Mouse (Mus musculus) mouse embryonic stem cell (cell line): ENCODE results near the gene Zdhhc17.

Experiments
- in situ Hi-C, 2 experiments: fragments of 300-500 bp; cut with MboI; formaldehyde crosslinking; loops; 1 replicate in 1 of 2; 3 replicates in 1 of 2; pipeline ENCODE4 v1.14.3; 2019 to 2020; ENCODE audit warnings: low sequenced_read_pairs in 2 of 2, low pct_unique_long_range_greater_than_20kb in 1 of 2, mixed read lengths in 1 of 2; ENCODE audit not compliant: unreplicated experiment in 1 of 2

Zdhhc17 gene

DNA sequence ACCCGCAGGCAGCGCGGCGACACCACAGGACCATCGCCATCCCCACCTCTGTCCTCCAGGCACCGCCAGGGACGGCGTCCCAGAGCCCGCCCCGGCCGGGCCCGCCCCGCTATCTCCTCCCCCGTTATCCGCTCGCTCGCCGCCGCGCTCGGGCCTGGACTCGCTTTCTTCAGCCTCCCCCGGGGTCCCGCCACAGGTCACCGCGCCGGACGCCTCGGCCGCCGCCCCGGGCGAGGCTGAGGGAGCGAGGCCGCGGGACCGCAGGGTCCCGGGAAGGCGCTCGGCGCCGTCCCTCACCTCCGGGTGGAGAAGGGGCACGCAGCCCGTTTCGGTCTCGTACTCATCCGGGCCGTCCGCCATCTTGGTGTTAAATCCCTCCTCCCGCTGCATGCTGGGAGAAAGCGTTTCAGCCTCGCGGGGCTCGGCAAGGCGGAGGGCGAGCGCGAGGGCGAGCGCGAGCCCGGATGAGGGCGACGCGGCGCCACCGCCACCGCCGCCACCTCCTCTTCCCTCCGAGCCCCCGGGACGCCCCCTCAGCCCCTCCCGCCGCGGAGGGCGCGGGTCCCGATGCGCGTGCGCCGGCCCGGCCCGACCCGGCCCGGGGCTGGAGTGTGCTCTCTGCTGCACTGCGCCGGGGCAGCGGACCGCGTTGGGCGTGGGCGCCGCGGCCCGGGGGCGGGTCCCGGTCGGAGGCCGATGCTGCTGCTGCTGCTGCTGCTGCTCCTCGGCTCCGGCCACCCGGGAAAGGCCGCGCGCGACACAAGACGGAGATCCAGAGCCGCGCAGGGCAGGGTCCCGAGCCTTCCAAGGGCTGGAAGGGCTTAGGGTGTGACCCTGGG is at the start of gene Zdhhc17:
Gene Zdhhc17 (minus strand): TSS at position 500 of the 839 bp plus-strand sequence.
- in situ Hi-C loops = no loop called here

DNA sequence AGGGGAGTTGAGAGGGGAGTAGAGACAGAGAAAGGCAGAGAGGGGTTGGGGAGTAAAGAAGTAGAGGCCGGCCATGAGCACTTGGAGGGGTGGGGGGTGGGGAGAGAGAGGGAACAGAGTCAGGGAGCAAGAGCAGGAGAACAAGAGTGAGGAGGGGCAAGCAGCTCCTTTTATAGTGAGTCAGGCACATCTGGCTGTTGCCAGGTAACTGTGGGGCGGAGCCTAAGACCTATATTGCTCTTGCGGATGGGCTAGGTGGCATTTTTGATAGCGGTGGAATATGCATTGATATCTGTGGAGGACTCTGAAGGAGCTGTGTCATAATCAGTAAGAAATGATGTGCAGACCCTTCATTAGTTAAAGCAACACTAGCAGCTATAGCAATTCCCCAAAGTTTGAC is 45.8 kb upstream of the Zdhhc17 start:
- in situ Hi-C loops = no loop called here

DNA sequence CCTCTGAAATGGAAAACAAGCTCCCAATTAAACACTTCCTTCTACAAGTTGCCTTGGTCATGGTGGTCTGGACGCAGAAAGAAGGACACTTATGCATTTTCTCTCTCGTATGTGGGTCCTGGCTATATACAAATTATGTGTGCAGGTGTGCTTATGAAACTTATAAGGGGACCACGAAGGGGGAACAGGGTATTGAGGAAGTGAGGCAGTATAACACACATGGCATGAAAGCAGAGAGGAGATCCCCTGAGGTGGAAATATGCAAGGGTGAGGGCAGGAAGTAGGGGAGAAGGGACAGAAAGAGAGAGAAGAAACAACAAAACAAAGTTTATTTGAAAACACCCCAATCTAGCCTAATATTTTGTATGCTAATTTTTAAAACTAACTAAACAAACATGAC is 41.7 kb upstream of the Zdhhc17 start:
- in situ Hi-C loops = no loop called here

DNA sequence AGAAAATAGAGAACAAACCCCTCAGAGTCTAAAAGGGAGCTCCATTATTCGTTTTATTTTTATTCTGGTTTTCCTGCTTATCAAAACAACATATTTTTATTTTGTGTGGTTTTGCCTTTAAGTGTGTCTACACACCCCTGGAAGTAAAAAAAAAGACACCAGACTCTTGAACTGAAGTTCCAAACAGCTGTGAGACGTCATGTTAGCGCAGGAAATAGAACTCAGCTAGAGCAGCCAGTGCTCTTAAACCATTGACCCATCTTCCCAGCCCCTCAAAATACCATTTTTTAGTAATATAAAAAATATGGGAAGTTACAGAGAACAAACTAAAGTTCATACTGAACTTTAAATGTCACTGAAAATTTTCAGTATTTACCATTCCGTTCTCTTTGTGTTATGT is 40.6 kb upstream of the Zdhhc17 start:
- in situ Hi-C loops = no loop called here

DNA sequence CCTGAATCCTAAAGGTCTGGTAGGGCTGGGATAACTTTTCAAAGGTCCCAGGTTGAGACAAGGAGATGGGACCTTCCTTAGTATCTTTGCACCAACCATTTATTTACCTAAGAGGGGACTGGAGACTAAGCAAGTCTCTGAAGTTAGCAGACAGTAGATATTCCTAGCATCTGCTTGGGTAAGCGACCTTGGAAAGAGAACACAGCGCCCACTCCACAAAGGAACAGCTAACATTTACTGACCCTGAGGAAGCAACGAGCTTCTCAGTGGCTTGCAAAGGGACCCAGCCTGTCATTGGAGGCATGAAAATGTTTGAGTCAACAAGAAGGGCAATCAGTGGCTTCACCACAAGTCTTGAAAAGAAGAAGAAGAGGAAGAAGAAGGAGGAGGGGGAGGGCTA is 40.1 kb upstream of the Zdhhc17 start:
- in situ Hi-C loops = no loop called here

DNA sequence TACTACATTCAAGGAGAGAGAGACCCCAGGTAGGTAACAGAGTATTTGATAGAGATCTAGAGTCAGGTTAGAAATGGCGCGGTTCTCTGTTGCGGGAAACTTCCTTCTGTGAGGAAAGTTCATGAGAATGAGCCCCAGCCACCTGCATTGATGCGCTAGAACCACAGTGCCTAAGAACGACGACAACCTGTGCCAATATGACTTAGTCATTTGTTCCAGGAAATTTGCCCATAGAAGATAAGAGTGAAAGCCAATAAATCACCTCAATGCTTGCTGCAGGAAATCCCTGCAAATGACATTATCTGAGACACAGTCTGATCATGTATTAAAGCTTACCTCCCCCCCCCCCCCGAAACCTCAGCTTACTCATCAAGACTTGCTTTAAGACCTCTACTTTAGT is 38.0 kb upstream of the Zdhhc17 start:
- in situ Hi-C loops = no loop called here

DNA sequence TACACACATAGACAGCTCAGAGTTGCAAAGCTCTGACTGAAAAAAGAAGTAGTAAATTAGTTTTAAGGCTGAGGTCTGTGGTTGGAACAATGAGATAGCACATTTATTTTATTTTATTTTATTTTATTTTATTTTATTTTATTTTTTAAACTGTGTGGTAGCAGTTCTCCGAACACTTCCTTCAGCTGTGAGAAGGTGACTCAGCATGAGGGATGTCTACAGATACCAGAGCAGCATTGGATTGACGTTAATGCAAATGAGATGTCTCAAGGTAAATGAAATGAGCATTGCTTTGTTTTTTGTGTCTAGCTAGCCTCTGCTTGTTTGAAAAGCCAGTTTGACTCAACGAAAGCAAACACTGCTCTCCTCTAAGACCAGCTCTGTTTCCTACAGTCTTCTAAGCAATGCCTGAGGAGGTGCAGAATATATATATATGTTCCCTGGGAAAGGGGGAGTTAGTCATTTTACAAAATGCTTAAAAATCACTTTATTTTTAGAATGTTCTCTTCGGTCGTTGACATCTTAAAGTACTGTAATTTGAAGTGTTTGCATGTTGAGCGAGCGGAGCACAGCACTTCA is 30.2 kb upstream of the Zdhhc17 start:
- in situ Hi-C loops = no loop called here

DNA sequence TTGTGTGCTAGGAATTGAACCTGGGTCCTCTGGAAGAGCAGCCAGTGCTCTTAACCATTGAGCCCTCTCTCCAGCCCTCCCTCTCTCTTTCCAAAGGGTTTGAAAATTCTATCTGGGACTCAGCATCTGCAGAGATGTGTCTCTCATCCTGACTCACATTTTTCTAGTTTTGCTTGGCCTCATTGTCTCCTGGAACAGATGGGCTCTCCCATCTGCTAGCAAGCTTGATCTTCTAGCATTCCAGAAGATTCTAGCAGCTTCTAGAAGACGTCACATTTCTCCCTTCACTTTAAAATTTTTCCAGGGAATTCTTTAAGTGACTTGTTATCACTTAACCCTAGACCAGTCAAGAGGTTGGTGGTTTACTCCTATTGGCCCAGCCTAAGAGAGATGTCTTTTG is 26.9 kb upstream of the Zdhhc17 start:
- in situ Hi-C loops = no loop called here

DNA sequence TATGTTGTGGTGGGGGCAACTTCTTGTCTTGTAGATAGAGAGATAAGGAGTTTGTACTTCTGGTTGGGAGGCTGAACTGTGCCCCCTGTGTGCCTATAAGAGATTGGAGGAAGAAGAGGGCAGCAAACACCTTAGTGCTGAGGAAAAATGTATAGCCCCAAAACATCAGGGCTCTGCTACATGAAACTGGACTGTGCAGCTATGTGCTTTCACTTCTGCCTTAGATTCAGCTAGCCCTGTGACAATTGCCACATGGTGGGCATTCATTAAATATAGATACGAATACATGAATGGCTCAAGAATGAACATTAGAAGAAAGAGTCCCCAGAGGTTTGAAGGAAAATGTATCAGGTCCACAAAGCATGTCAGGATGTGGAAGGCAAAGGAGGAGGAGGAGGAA is 25.2 kb upstream of the Zdhhc17 start:
- in situ Hi-C loops = no loop called here

DNA sequence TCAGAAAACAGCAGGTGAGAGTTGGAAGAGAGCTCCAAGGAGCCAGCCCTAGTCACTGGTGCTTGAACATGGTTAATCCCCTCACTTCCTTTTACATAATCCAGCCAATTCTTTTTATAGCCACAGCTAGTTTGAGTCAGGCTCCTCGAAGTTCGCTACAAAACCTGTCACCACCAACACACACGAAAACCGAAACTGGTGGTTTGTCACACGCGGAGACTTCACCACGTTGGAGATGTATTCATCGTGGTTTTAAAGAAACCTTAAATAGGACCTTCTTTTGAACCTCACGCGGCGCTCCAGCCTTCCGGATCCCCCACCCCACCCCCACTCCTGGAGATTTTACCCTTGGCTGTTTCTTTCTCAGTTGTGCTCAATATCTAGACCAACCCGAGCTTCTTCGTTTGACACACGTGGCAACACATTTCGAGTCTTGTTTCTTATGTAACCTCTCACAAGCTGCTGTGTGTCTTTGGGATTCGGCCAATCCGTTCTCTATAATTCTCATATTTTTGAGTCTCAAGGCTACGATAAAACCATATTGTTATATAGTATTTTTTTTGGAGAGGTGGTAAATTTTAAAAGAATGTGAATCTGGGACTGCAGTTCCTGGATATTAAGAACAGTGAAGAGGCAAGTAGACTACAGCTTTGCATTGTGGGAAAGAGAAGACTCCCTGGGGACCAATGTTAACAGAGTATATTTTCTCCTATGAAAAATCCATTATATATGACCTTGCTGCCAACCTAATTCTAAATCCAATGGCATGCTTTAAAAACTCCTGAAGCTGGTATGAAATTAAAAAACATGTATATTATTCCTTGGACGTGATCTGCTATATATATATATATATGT is 21.8 kb upstream of the Zdhhc17 start:
- in situ Hi-C loops = no loop called here

DNA sequence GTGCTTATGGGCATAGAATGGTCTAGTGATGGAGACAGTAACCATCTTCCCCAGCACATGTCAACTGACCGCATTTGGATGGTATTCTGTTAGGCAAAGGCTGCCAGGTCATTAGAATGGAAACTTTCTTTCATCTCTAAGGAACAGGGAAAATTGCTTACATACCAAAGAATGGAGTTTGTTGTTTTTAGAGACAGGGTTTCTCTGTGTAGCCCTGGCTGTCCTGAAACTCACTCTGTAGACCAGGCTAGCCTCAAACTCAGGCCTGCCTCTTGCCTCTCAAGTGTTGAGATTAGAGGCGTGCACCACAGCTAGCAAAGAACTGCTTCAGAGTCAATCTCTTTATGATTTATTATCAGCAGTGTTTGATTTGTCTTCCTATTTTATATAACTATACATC is 20.9 kb upstream of the Zdhhc17 start:
- in situ Hi-C loops = no loop called here

DNA sequence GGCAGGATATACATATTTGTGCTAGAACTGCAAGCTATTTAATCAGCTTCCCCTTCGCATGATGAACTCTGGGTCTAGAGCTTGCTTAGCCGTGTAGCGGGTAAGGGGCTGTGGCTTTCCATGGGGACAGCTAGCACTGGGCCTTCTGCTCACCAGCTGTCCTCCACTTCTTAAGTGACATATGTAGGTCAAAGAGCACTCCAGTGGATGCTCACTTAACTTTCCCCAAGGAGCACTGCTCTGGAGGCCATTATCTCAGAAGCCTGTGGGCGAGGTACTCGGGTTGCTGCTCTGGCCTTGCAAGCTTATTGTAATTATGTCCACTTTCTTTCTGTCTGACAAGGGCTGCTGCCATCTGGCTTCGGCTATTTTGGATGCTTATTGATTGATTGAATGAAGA is 16.2 kb upstream of the Zdhhc17 start:
- in situ Hi-C loops = no loop called here

DNA sequence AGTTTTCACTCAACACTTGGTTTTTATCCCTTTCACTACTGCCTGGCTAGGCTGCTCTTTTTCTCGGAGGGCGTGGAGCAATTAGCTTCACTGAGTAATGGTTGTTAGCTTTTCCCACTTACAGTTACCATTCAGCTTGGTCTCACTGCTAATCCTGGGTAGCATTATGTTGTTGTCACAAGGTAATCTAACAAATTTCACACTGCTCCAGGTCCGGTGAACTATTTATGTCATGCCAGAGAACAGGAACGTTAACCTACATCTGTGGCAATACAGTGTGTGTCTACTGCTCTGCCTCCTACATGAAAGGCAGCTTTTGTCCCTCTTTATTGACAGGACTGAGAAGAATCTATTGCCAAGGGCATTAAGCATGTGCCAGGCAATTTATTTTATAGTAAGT is 14.8 kb upstream of the Zdhhc17 start:
- in situ Hi-C loops = no loop called here

DNA sequence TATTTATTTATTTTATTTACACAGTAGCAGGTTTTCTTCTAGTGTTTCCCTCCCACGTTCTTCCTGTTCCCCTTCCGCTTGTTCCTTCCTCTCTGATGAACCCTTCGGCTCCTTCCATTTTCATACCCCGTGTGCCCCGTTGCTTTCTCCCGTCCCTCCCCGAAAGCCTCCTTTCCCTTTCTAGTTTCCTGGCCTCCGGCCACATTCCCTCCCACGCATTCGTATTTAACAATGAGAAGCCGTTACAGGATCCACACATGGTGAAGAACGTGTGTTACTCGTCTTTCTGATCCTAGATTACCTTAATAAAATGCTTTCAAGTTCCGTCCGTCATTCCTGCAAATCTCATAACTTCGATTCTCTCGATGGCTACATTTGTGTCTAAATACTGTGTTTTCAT is 4.5 kb upstream of the Zdhhc17 start:
- in situ Hi-C loops = no loop called here

DNA sequence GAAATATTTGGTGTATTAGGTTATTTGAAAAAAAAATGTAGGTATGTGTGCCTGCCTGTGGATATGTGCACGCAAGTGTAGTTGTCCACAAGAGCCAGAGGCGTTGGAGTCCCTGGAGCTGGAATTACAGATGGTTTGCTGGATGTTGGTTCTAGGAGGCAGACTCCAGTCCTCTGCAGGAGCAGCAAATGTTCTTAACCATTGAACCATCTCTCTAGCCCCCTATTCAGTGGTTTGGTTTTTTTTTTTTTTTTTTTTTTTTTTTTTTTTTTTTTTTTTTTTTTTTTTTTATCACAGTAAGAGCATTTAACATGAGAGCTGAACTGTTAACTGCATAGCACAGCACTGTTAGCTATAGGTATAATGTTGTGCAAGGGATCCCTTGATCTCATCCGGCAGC is 3.3 kb upstream of the Zdhhc17 start:
- in situ Hi-C loops = no loop called here

DNA sequence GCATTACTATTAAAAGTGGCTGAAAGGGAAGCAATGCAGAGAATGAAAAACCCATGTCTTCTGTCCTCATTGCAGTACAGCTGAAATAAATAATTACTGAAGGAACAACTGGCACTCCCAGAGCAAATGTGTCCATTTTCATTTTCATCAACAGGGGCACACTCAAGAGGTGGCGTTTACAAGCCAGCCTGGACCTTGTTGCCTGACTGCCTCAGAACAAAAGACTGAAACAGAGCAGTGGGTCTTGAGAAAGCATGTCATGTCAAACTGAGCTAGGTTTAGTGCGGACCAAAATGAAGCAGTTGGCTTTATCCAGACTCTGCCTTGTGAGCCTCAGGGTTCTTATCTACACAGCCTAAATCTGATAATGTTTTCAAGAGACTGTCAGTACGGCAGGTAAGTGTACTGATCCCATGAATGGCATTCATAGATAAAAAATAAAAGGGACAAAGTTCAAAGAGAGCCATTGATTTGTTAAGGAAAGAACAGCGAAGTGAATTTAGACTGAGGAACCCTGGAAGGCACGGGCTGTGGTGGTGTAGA is 2.6 kb upstream of the Zdhhc17 start:
- in situ Hi-C loops = no loop called here

DNA sequence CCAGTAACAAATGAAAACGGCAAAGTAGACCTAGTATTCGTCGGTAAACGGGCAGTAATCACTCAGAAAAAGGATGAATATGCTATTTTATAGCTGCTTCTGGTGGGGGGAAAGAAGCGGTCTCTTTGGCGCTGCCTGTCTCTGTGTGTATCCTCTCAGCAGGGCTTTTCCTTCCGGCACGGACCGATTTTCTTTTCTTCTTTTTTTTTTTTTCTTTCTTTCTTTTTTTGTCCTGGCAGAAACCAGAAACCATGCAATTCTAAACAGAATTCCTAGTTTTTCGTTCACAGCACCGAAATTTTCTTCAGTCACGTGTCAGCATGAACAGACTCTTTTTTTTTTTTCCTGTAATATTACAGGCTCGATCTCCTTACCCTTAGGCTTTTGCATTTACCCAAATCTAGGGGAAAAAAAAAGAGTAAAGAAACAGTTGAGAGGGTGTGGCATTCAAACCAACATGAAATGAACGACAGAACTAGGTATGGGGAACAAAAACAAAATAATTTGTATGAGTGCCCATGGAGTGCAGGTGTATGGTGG is 1.4 kb upstream of the Zdhhc17 start:
- in situ Hi-C loops = no loop called here

DNA sequence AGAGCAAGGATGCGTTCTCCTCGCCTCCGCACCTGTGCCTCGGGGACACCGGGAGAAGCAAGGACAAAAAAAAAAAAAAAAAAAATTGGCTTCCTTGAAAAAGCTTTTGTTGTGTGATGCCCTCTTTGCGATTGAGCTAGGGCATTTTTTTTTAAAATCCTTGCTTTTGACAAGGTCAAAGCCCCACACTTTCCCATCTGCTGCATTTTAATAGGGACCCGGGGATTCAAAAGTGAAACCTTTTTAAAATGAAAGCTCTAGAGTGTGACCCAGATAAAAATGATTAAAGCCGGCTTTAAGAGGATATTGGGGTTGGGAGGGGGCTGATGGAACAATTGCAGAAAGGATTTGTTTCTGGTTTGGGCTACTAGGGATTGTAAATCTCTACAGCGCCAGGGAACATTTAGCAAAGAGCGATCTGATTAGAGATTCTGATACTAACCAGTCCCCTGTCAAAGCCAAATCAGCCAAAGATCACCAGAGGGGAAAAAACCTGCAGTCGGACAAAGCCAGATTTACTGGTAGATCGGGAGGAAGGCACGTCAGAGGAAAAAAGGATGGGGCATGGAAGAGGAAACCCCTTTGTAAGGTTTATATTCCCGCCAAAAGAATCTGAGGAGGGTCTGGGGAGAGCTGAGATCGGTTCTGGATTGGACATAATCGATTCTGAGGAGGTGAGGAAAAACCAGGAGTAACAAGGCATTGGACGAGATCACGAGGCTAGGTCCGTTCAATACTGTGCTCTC is 713 bp upstream of the Zdhhc17 start:
- in situ Hi-C loops = no loop called here
